Mouse (Mus musculus) embryo, embryonic 11.5 days (tissue): ENCODE data around the gene 4930404N11Rik.

Experiments
- DNase-seq: peaks from one replicate; pipeline ENCODE4 v3.0.0-alpha.2; 2012; ENCODE audit warnings: low read depth, low spot score

Gene 4930404N11Rik

DNA sequence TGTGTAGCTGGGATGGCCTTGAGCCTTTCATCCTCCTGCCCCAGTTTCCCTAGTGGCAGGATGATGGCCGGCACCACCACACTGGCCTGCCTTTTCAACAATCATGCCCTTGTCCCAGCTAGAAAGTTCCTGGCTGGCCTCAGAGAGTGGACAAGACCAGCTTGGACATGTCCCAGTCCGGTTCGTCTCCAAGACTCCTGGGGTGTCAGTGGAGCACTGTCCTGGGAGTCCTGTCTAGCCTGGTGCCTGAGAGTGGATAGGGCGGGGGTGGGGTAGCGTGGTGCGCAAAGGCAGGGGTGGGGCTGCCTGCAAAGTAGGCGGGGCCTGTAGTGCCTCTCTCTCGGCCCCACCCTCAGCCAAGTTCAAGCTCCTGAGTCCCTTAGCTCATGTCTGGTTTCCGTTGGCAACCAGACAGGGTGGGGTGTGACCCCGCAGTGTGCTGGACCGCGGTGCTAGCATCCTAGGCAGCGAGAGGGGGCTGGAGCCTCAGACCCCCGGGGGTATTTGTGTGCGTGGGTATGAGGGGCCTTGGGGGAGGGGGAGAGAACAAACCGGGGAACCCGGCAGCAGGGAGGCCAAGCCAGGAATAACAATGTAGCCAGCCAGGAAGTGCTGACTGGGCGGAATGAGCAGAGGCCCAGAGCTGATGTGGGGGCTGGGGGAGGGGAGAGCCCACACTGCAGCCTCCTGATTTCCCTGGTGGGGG, 36.1 kb upstream of the 4930404N11Rik start:
- DNase-seq: peak; percentile 73

DNA sequence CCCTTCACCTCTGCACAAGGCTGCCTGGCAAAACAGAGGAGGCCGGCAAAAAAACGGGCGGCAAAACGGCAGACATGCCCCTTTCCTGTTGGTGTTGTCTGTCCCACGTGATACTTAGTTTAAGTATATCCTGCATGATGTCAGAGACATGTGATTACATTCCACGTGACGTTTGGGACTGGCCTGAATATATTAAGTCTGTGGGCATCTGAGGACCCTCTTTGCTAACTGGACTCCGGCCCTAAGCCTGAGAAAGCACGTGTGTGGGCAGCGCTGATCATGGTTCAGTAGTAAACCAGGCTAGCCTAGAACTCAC, 35.5 kb upstream of the 4930404N11Rik start:
- DNase-seq: no peak

DNA sequence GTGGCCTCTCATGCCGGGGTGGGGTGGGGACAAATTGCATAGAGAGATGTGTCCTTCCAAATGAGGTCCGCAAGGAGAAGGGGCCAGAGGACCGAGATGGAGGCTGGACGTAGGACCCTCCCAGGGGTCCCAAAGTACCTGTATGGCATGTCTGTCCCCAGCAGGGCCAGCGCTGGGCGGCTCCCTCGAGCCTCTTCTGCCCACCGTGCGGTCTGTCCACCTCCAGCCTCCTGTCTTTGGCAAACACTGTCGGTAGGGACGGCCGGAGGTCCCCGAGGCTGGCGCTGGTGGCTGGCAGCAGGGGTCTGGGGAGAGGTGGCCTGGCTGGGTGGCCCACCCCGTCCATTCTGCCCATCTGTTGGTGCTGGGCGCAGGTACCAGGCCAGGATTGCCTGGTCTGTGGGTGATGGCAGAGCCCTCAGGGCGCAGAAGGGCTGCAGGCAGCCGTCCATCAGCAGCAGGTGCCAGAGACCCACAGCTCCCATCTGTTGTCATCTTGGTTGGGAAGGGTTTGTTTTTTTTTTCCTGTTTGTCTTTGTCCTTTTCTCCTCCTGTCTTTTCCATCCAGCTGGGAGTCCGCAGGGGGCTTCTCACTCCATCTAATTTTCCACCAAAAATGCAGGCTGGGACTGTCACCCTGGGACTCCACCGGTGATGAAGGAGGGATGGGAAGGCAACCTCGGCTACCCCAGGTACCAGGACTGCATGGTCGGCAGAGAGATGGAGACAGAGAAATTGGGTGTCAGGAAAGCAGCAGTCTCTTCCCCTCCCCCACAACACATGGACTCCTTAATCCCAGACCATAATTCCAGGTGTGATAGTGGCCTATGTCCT, 35.0 kb upstream of the 4930404N11Rik start:
- no peak for DNase-seq

DNA sequence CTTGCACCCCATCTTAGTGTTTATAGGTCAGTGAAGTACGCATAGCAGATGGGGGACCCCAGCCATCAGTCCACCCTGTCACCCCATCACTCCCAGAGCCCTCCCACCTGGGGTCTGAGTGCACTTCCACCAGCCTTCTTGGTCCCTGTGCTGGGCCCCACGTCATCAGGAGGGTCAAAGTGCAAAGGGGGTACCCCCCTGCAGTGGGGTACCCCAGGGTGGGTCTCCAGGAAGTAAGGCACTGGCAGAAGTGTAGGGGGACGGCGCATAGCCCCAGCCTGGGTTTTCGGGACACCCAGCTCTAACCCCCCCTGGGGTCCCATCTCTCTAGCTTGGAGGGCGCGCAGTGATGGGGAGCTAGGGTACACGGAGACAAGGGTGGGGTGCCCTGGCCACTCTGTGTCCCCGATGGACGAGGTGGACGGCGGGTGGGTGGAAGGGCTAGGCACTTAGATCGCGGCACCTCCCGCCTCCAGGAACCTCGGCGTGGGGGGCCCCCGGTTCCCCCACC, 34.2 kb upstream of the 4930404N11Rik start:
- no peak for DNase-seq

DNA sequence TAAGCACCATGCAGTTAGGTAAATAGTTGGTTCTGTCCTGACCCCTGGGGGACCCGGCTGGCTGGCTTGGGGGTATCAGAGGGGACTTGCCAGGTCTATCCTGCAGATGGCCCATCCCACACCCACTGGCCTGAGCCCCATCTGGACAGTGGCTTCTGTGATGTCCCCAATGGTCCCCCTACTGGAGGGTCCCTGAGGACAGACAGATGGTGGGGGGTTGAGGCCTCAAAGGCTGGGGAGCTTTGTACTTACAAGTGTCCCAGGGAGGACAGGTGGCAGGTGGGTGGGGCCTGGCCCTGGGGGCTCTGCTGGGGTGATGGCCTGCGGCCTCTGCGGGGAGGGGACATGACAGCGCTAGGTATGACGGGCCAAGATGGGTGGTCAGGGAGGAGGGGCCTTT, 33.7 kb upstream of the 4930404N11Rik start:
- no peak for DNase-seq

DNA sequence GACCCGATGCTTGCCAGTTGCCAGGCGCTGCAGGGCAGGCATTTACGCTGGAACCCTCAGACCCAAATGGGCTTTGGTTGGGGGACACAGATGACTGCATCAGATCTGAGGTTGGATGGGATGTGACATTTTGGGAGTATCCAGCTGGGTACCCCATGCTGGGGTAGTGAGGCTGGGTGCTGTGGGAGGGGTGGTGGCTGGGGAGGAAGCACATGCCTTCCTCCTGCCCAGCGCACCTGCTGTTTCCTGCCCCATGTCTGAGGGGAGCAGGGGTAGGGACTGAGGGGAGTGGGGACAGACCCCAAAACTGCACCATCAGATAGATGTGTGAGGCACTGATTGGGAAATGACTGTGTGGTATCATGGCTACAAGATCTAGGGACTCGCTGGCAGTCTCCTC, 31.1 kb upstream of the 4930404N11Rik start:
- DNase-seq: no peak

DNA sequence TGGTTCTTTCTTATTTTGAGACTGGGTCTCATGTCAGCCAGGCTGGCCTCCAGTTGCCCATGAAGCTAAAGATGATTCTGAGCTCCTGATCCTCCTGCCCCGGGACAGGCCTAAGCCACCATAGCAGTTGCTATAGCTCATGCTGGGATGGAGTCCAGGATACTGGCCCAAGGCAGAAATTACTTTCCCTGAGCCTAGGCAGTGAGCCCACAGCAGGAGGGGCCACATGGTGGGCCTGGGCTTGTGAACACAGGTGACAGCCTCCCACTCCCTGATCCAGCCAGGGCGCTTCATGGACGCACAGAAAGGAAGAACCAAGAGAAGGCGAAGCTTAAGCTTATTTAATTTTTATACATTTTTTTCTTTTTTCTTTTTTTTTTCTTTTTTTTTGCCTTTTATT, 30.2 kb upstream of the 4930404N11Rik start:
- no peak for DNase-seq

DNA sequence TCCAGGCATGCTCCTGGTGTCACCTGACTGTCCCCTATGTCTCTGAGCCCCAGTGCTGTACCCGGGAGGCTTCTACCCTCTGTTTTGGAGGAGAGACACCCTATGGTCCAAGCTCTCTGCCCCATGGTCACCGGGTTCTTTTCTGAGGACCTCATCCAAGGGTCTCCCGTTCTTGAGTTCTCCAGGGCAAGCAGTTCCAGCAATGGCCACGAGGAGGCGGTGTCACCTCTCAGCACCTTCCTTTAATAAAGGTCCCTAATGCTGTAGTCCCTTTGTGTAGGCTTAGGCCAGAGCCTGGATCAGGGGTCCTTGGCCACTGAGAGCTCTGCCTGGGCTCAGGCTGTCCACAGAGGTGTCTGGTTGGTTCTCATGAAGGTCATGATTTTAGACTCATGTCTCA, 29.5 kb upstream of the 4930404N11Rik start:
- no peak for DNase-seq

DNA sequence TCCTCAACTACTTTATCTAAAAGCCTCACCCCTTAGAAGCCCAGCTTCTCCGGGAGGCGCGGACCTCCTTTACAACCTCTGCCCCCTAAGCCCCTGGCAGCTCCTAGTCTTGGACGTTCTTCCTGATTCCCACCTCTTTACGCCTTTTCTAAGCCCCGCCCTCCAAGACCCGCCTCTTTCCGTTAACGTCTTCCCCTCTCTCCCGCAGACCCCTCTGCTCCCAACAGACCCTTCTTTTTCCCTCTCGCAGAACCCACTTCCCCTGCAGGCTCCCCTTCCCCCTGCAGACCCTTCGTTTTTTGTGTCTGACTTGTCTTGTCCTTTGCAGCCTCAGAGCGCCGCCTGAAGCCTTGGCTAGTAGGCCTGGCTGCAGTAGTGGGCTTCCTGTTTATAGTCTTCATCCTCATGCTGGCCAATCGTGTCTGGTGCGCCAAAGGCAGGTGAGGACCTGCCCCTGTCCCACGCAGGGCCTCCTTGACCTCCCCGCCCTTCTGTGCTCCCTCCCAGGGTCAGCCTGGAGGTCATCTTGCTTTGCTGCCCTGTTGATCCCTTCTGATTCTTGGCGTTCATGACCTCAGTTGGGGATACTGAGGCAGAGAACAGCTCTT, 27.9 kb upstream of the 4930404N11Rik start:
- DNase-seq: no peak

DNA sequence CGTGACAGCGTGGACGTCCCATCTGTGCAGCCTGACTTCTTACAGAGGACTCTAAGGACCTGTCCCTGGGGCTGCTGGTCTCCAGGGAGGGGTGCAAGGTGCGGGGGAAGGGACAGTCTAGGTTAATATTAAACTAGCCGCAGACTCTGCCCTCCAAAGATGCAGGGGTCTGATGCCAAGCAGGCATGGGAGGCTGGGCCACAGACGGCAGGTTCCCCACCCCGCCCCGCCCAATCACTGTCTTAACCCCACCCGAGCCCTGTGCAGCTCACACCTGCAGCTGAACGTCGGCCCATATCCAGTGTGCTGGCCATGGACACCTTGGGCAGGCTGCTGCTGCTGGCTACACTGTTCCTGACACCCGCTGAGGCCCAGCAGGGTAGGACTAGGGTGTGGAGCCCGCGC, 27.2 kb upstream of the 4930404N11Rik start, which contains the start of gene Smim24:
Gene Smim24, plus strand, starts transcription at position 271 of the 405 bp plus-strand sequence.
- no peak for DNase-seq

DNA sequence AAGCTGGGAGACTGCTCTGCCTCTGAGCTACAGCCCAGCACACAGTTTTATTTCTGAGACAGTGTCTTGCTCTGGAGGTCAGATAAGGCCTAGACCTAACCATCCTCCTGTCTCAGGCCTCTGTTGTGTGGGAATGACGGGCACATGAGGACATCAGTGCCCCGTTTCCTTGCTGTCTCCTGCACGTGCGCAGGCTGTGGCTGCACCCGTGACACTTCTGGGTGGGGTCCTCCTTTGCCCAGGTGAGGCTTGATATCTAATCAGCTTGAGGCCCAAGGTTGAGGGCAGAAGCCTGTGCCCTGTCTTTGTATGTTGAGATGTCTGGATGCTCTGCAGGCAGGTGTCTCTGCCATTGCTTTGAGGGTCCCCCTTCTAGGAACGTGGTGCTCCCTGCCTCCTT, 26.7 kb upstream of the 4930404N11Rik start:
- DNase-seq: no peak

DNA sequence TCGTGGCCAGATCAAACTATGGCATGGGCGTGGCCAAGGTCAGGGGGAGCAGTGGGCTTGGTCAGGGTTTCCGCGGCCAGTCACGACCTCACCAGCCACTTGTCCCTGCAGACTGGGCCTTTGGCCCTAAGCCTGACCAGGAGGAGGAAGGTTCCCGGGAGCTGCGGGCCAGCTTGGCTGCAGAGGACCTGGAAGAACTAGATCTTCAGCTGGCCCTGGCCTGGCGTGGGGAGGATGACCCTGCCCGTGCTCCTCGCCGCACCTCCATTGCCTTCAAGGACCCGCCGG, 25.0 kb upstream of the 4930404N11Rik start:
- no peak for DNase-seq

DNA sequence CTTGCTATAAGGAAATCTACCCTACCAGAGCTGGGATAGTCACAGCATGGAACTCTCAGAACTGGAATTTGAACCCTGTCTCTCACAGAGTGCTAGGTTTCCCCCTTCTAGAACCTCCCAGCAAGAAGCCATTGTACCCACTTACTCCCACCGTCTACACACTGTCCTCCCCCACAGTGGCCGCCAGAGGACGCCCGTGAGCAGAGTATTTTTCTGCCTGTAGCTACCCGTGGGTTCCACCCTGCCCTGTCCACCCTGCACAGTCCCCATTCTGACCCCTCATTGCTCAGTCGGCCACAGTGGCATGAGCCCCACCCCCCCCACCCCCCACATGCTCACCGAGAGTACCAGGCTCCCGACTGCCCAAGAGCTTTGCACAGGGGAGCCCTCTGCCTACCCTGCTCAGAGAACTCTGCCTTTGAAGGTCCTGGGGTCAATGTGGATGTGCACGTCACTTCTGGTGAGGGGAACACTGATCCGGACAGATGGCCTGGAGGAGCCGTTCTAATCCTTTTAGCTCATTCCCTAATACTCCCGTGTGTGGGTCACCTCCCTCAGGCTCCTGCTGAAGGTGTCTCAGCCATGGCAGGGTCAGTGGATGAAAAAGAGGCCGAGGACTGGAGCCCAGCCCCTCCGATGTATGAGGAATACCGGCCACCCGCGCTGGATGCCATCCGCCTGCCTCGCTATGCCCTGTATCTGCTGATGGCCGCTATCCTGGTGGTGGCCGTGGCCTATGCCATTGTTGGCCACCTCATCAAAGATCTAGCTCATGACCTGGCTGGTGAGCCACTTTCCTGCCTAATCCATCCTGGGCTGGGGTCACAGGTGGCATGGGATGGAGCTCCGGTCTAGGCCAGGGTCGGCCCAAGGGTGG, 24.4 kb upstream of the 4930404N11Rik start:
- no peak for DNase-seq

DNA sequence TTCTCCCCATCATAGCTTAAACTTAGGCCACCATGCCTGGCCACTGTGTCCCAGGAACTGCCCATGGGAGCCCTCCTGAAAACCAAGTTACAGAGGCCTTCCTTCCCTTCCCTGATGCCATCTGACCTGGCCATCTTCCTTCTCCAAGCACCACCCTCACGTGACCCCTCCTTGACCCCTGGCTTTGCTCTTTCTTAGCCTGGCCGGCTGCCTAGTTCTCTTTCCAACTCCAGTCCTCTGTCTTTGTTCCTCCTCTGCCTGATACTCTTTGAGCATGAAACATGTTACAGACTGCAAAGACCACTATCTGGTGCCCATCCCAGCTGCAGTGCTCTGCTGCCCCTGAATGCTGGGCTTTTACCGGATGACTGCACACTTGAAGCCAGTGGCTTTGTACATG, 23.8 kb upstream of the 4930404N11Rik start:
- no peak for DNase-seq

DNA sequence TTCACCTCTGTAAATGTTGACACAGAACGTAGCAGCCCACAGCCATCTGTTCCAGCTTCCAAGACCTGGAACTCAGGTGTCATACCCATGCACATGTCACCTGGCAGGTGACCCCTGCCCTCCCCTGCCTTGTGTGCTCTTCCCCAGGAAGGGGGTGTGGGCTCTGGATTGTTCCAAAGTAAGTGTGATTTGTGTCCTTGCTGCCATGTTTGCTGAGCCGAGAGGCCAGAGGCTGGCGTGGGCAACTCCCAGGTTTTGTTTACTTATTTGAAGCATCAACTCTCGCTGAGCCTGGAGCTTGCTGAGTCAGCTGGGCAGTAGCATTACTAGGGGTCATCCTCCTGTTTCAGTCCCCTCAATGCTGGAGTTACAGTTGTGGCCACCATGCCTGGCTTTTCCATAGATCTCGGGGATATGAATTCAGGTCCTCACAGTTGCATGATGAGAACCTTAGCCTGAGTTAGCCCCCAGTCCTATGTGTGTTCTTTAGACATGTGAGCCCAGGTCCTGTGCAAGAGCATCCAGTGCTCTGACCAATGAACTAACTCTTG, 23.0 kb upstream of the 4930404N11Rik start, which contains the start of gene Gm48552:
Gene Gm48552, plus strand, starts transcription at position 501 of the 551 bp plus-strand sequence.
- DNase-seq: no peak

DNA sequence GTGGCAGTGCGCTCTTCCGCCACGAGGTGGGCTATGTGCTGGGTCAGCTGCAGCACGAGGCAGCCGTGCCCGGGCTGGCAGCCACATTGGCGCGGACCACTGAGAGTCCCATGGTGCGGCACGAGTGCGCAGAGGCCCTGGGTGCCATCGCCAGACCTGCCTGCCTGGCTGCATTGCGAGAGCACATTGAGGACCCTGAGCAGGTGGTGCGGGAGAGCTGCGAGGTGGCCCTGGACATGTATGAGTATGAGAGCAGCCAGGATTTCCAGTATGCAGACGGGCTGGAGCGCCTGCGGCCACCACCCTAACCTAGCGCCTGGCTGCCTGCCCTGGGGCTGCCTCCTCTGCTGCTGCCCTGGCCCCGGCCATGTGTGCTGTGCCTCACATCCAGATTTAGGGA, 22.1 kb upstream of the 4930404N11Rik start:
- DNase-seq: no peak

DNA sequence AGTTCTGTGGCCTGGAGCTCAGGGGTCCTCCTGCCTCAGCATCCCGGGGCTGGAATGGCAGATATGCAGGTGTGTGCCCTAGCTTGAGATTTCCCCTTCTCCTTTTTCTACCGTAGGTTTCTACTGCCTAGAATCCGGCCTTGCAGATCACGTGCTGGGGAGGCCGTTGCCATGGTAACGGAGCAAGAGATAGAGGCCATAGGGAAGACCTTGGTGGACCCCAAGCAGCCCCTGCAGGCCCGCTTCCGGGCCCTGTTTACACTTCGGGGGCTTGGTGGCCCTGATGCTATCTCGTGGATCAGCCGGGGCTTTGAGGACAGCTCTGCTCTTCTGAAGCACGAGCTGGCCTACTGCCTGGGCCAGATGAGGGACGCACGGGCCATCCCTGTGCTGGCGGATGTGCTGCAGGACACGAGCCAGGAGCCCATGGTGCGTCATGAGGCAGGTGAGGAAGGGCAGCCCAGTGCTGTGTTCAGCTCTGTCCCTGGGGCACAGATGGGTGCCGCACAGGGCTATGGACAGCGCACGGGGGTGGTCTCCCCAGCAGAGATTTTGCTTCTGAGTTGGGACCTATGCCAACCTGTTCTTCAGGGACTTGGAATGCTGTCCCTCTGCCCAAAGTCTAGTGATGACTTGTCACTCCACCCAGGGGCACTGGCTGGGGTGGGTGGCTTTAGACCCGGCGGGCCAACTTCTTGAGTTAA, 20.1 kb upstream of the 4930404N11Rik start:
- DNase-seq: no peak

DNA sequence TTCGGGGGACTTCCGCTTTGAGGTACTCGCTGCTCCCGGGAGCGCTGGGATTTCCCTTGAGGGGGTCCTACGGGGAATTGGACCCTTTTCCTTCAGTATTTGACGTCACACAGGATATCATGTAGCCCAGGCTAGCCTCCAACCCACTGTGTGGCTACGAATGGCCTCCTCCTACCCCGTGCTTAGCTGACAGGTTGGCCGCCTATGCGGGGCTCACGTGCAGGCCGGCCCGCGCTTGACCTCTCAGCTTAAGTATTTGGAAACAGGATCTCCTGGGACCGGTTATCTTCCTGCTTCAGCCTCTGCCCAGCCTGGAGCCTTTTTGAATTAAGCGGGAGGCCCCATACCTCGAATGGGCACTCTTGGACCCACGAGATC, 19.0 kb upstream of the 4930404N11Rik start:
- DNase-seq: no peak

DNA sequence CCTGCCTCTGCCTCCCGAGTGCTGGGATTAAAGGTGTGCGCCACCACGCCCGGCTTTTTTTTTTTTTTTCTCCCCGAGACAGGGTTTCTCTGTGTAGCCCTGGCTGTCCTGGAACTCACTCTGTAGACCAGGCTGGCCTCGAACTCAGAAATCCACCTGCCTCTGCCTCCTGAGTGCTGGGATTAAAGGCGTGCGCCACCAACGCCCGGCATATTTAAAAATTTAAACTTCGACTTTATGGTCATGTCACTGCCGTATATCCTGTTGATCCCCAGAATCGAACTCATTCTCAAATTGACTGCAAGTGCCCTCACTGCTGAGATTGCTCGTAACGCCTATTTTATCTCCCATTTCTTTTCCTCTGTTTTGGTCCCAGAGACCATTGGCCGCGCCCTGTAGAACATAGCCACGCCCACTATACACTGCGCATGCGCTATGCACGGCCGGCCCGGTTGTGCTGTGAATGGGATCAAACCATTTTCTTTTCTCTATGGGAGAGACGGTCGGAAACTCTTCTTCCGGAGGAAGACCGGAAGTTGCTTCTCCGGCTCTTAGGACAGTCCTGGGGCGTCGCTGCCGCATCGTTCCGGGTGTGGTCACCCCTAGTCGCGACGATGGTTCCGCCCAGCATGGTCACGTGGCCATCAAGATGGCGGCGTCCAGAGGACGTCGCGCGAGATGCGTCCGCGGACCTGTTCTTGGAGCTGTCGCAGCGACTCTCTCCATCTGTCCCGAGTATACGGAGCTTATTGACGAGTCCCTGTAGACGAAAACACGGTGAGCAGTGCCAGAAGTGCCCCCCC, 18.4 kb upstream of the 4930404N11Rik start, which contains the start of the genes Dohh and Gm48551:
Gene Dohh, plus strand, starts transcription at position 627 of the 803 bp plus-strand sequence.
Gene Gm48551, plus strand, starts transcription at position 665 of the 803 bp plus-strand sequence.
- peak; percentile 98 for DNase-seq

DNA sequence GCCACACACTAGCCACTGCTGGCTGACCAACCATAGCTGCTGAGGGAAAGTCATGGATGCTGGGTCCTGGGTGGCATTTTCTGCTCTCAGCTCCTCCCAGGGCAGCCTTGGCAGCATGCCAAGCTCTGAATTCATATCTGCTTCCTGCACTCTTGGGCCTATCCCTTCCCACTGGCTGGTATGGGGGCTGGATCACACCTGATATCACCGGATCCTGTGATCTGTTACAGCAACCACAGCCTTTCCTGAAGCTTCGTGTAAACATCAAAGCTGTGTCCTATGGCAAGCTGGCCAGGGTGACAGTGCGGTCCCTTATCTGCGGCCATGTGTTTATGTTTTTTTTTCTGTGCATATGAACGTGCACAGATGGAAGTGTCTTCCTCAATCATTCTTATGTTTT, 16.4 kb upstream of the 4930404N11Rik start:
- no peak for DNase-seq
